Mouse (Mus musculus) heart, embryonic 14.5 days (tissue): Measurements from ENCODE around the gene Adcy2. TPM values are rescaled to one million over a fixed set of nuclear protein-coding genes. Genes with fewer than 3 reads are reported as not detected.

Experiments
- ATAC-seq: fragments of 200-750 bp; cut with Nextera tagmentation; 2 replicates; pipeline ENCODE4 v1.8.0; 2017; ENCODE audit warnings: low read depth, moderate TSS enrichment; ENCODE audit not compliant: insufficient number of reproducible peaks, insufficient read depth, low FRiP score
- H3K27ac ChIP-seq, 2 experiments: fragments of 200-500 bp in 1 of 2; fragments of 300-500 bp in 1 of 2; sonication (generic) in 1 of 2; replicated peaks in 1 of 2; 2 replicates each; pipeline ENCODE4 v1.5.1; 2012 to 2014; ENCODE audit warnings: low read depth in 2 of 2, low read length in 2 of 2, control low read depth in 1 of 2, mild to moderate bottlenecking in 1 of 2, mixed read lengths in 1 of 2; ENCODE audit not compliant: control insufficient read depth in 1 of 2, insufficient read depth in 1 of 2
- H3K27me3 ChIP-seq: fragments of 300-500 bp; sonication (generic); 2 replicates; pipeline ENCODE4 v1.6.1; 2014; ENCODE audit warnings: mild to moderate bottlenecking, low read length, control low read depth; ENCODE audit not compliant: control insufficient read depth, insufficient read depth
- H3K36me3 ChIP-seq: fragments of 300-500 bp; sonication (generic); 2 replicates; pipeline ENCODE4 v1.6.1; 2014; ENCODE audit warnings: mild to moderate bottlenecking, control low read depth, low read length, mixed read lengths; ENCODE audit not compliant: control insufficient read depth, insufficient read depth
- H3K4me1 ChIP-seq, 2 experiments: fragments of 200-500 bp in 1 of 2; fragments of 300-500 bp in 1 of 2; sonication (generic) in 1 of 2; 2 replicates each; pipeline ENCODE4 v1.6.1; 2012 to 2014; ENCODE audit warnings: low read length in 2 of 2, control low read depth in 1 of 2, mixed read lengths in 1 of 2; ENCODE audit not compliant: control insufficient read depth in 2 of 2, insufficient read depth in 2 of 2
- H3K4me2 ChIP-seq: fragments of 300-500 bp; sonication (generic); 2 replicates; pipeline ENCODE4 v1.6.1; 2014; ENCODE audit warnings: mild to moderate bottlenecking, low read length
- H3K4me3 ChIP-seq, 2 experiments: fragments of 200-500 bp in 1 of 2; fragments of 300-500 bp in 1 of 2; sonication (generic) in 1 of 2; 2 replicates each; pipeline ENCODE4 v1.5.1; 2012 to 2014; ENCODE audit warnings: low read length in 2 of 2, mild to moderate bottlenecking in 2 of 2, control low read depth in 1 of 2, low read depth in 1 of 2, moderate library complexity in 1 of 2; ENCODE audit not compliant: control insufficient read depth in 1 of 2, insufficient read depth in 1 of 2
- H3K9ac ChIP-seq: fragments of 300-500 bp; sonication (generic); 2 replicates; pipeline ENCODE4 v1.6.1; 2014; ENCODE audit warnings: mild to moderate bottlenecking, low read length
- H3K9me3 ChIP-seq: fragments of 300-500 bp; sonication (generic); 2 replicates; pipeline ENCODE4 v1.6.1; 2016; ENCODE audit warnings: low read length, control low read depth; ENCODE audit not compliant: control insufficient read depth
- WGBS: fragments of 180-500 bp; shearing (Covaris S2); extraction: QIAGEN DNeasy Blood & Tissue Kit; methylation state at CpG from one replicate; pipeline ENCODE4 v1.1.7; 2014; 5-methylcytosine and 5-hydroxymethylcytosine counted together
- polyA plus RNA-seq: library from polyadenylated mRNA; unstranded; fragments of >200 nt; fragmentation: Nextera tagmentation; extraction: Ambion mirVana; gene quantifications from 2 replicates; pipeline ENCODE4 v1.2.1, GENCODE M21; 2014

Adcy2 gene
- polyA plus RNA-seq, 1 experiment from 2014 or later = 0.89 TPM

DNA sequence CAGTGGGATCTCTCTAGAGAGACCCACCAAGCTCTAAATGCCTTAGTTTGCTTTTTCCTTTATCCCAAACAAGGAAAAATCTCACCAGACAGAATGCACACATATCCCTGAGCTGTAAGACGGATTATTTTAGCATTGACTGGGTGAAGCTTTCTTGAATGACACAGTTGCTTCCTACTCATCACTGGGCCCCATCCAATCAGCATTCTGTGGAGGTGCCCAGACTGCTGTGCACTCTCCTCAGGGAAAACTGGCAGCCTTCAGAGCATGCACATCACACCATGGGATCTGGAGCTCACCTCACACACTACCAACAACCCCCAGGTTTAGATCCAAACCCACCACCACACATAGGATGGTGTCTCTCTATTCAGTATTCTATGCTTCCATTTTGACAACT lies 92.7 kb downstream of the Adcy2 start:
- H3K27ac ChIP-seq = no peak overlapping the region
- no peak overlapping the region for H3K4me3 ChIP-seq
- no peak overlapping the region for H3K4me2 ChIP-seq
- no peak for ATAC-seq
- no peak overlapping the region for H3K9ac ChIP-seq
- H3K4me1 ChIP-seq = no peaks in the 10 kb centered on the region
- H3K9me3 ChIP-seq = no peaks in the 10 kb centered on the region
- no peaks in the 10 kb centered on the region for H3K27me3 ChIP-seq
- 44% methylated on average over 1 of the region's 1 CpGs for WGBS
- no peaks in the 10 kb centered on the region for H3K36me3 ChIP-seq

- ATAC-seq = no peak
- H3K27ac ChIP-seq = no peak overlapping the region
- no peaks in the 10 kb centered on the region for H3K36me3 ChIP-seq
- no peaks in the 10 kb centered on the region for H3K9me3 ChIP-seq
- no peak overlapping the region for H3K4me2 ChIP-seq
- no peak overlapping the region for H3K4me3 ChIP-seq
- no peak overlapping the region for H3K9ac ChIP-seq
- no peaks in the 10 kb centered on the region for H3K4me1 ChIP-seq
- WGBS = 74% methylated on average over 1 of the region's 1 CpGs
- H3K27me3 ChIP-seq = no peaks in the 10 kb centered on the region
Measured at GRCm38 (mm10) chr13:68902708-68903107, 96.6 kb downstream of the Adcy2 start.

- Histone ChIP-seq H3K4me1 (no peaks in the 10 kb centered on the region), H3K27ac (no peak overlapping the region), H3K4me2 (no peak overlapping the region), H3K9ac (no peak overlapping the region), H3K27me3 (no peaks in the 10 kb centered on the region), H3K36me3 (no peaks in the 10 kb centered on the region), H3K4me3 (no peak overlapping the region), H3K9me3 (no peaks in the 10 kb centered on the region)
- 84% methylated on average over 9 of the region's 9 CpGs for WGBS
- ATAC-seq = no peak
Measured at GRCm38 (mm10) chr13:68889929-68890593, 109.3 kb downstream of the Adcy2 start.

DNA sequence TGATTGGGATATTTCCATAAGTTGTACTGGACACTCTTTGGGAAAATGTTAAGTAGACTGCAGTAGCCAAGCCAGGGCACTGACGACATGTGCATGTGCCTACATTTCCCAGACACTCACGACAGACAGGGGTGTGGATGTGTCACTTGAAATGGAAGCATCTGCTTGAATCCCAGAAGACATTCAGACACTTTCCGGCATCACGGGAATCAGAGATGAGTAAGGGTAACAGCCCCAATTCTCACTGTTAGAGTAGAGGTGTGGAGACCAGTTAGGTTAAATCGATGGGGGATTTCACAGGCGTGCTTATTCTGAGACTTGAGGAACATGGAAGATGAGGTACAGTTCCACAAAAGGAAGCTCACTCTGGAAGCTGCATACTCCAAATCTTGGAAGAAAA lies 130.6 kb downstream of the Adcy2 start:
- H3K4me3 ChIP-seq = no peak overlapping the region
- ATAC-seq = no peak
- H3K27ac ChIP-seq = no peak overlapping the region
- H3K36me3 ChIP-seq = no peaks in the 10 kb centered on the region
- 86% methylated on average over 6 of the region's 6 CpGs for WGBS
- H3K27me3 ChIP-seq = no peaks in the 10 kb centered on the region
- no peak overlapping the region for H3K9ac ChIP-seq
- H3K9me3 ChIP-seq = no peaks in the 10 kb centered on the region
- no peaks in the 10 kb centered on the region for H3K4me1 ChIP-seq
- H3K4me2 ChIP-seq = no peak overlapping the region

- H3K4me2 ChIP-seq = no peak overlapping the region
- H3K27me3 ChIP-seq = no peaks in the 10 kb centered on the region
- no peaks in the 10 kb centered on the region for H3K9me3 ChIP-seq
- H3K36me3 ChIP-seq = no peaks in the 10 kb centered on the region
- WGBS = 77% methylated on average over 1 of the region's 1 CpGs
- H3K4me1 ChIP-seq = no peaks in the 10 kb centered on the region
- no peak overlapping the region for H3K4me3 ChIP-seq
- ATAC-seq = no peak
- H3K9ac ChIP-seq = no peak overlapping the region
- H3K27ac ChIP-seq = no peak overlapping the region
Measured at GRCm38 (mm10) chr13:68867940-68868655, 131.2 kb downstream of the Adcy2 start.

- 74% methylated on average over 4 of the region's 4 CpGs for WGBS
- H3K9ac ChIP-seq = no peak overlapping the region
- H3K4me1 ChIP-seq = no peaks in the 10 kb centered on the region
- no peak for ATAC-seq
- H3K27ac ChIP-seq = no peak overlapping the region
- no peak overlapping the region for H3K4me3 ChIP-seq
- no peaks in the 10 kb centered on the region for H3K9me3 ChIP-seq
- H3K27me3 ChIP-seq = no peaks in the 10 kb centered on the region
- no peak overlapping the region for H3K4me2 ChIP-seq
- H3K36me3 ChIP-seq = no peaks in the 10 kb centered on the region
Measured at GRCm38 (mm10) chr13:68860036-68860435, 139.3 kb downstream of the Adcy2 start.

DNA sequence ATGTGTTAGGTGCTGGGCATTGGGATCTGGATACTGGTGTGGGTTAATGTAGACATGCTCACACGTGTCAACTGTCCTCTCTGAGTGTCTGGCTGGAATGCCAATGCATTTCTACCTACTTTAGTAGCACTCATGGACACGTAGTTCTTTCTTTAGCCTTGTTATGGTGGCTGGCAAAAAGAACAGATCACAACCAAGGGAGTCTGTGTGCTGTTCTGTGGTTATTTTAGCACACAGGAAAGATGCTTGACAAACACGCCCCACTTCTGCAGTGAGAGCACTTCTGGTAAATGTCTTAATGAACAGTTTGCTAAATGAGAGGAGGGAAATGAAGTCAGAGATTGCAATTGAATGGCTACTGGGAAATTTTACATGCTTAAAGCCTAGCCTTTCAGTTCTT lies 151.1 kb downstream of the Adcy2 start:
- Histone ChIP-seq H3K9me3 (no peaks in the 10 kb centered on the region), H3K27me3 (no peaks in the 10 kb centered on the region), H3K36me3 (no peaks in the 10 kb centered on the region), H3K4me2 (no peak overlapping the region), H3K4me3 (no peak overlapping the region), H3K27ac (no peak overlapping the region), H3K4me1 (no peaks in the 10 kb centered on the region), H3K9ac (no peak overlapping the region)
- ATAC-seq = no peak
- WGBS = 55% methylated on average over 3 of the region's 3 CpGs

GRCm38 (mm10) chr13:68839517-68839916 lies 159.8 kb downstream of the Adcy2 start:
- no peaks in the 10 kb centered on the region for H3K27me3 ChIP-seq
- no peaks in the 10 kb centered on the region for H3K9me3 ChIP-seq
- no peak overlapping the region for H3K9ac ChIP-seq
- H3K4me3 ChIP-seq = no peak overlapping the region
- H3K27ac ChIP-seq = no peak overlapping the region
- H3K4me2 ChIP-seq = no peak overlapping the region
- H3K4me1 ChIP-seq = no peaks in the 10 kb centered on the region
- 38% methylated on average over 2 of the region's 2 CpGs for WGBS
- ATAC-seq = no peak
- no peaks in the 10 kb centered on the region for H3K36me3 ChIP-seq
